Mouse (Mus musculus): ENCODE measurements around the gene Pwp1.

- TF ChIP-seq EP300 (IDR thresholded peaks at IDR 0.05; ENCODE audit: insufficient read depth, low read depth, low read length) (no peak), CTCF (IDR thresholded peaks at IDR 0.05; ENCODE audit: low read depth, low read length) (no peak)
These were observed 50.7 kb downstream of the Pwp1 start for GRCm38 (mm10) chr10:85879886-85880486.

Measured in ES-Bruce4 (cell line).